9 mouse cellular contexts compared by ENCODE assay signal in genomic region chr11:79660361-79661205, GRCm38 (mm10).
DNase-seq lines count a peak whose midpoint lies in the region; ATAC-seq and TF ChIP-seq lines count a peak whose summit lies in the region.
"Had no signal": no experiment of that assay in that cellular context is flagged by ENCODE, and none has a peak within 500 bp of the region (broad histone marks: within the 10 kb centered on the region; RNA-seq: fewer than 3 reads in every experiment).

No protein-coding gene starts in this region.

- peak overlapping the region; percentile 92 for H3K4me2 ChIP-seq in heart, embryonic 14.5 days (ENCODE audit: low read length)
- H3K4me2 ChIP-seq in kidney, postnatal 0 days (ENCODE audit: low read length): peak overlapping the region; percentile 89
- H3K4me2 ChIP-seq in liver, embryonic 14.5 days (ENCODE audit: low read depth): peak overlapping the region; percentile 67
- H3K4me2 ChIP-seq in neural tube, embryonic 11.5 days (ENCODE audit: low read depth): peak overlapping the region; percentile 98
- peak overlapping the region; percentile 93 for H3K4me2 ChIP-seq in stomach, embryonic 15.5 days

- no peak for TF ChIP-seq POLR2A in heart, adult 2 months (IDR thresholded peaks at IDR 0.05; ENCODE audit: insufficient read depth, low read depth, low read length)

- no peak for TF ChIP-seq CTCF in heart, adult 2 months (IDR thresholded peaks at IDR 0.05)
- TF ChIP-seq CTCF in kidney, postnatal 0 days (IDR thresholded peaks at IDR 0.05; ENCODE audit: low read depth): no peak
- no peak for TF ChIP-seq CTCF in liver, embryonic 14.5 days (IDR thresholded peaks at IDR 0.05; ENCODE audit: low read depth)

- no peaks in the 10 kb centered on the region for H3K36me3 ChIP-seq in heart, adult 2 months (ENCODE audit: control insufficient read depth, insufficient read depth, low read length)
- no peaks in the 10 kb centered on the region for H3K36me3 ChIP-seq in heart, embryonic 14.5 days (ENCODE audit: control insufficient read depth, insufficient read depth, low read length)
- H3K36me3 ChIP-seq in kidney, postnatal 0 days (ENCODE audit: insufficient read depth, low read length): no peaks in the 10 kb centered on the region
- H3K36me3 ChIP-seq in liver, embryonic 14.5 days (replicated peaks; ENCODE audit: control insufficient read depth, insufficient read depth, low read depth): no peaks in the 10 kb centered on the region
- no peaks in the 10 kb centered on the region for H3K36me3 ChIP-seq in neural tube, embryonic 11.5 days (ENCODE audit: control insufficient read depth, insufficient read depth, low read length)
- H3K36me3 ChIP-seq in stomach, embryonic 15.5 days: no peaks in the 10 kb centered on the region
- H3K36me3 ChIP-seq: G1E had no signal

- no peaks in the 10 kb centered on the region for H3K4me1 ChIP-seq in heart, adult 2 months (ENCODE audit: control insufficient read depth, insufficient read depth, low read length)
- H3K4me1 ChIP-seq in heart, embryonic 14.5 days (ENCODE audit: control insufficient read depth in 2 of 2, insufficient read depth in 2 of 2, low read length in 2 of 2): peaks cover 3 to 10% of the 10 kb centered on the region in 2 experiments; a peak in 2 of 4 replicates
- H3K4me1 ChIP-seq in kidney, postnatal 0 days (replicated peaks; ENCODE audit: insufficient read depth, low read length): peaks cover 25% of the 10 kb centered on the region
- H3K4me1 ChIP-seq in liver, embryonic 14.5 days (replicated peaks; ENCODE audit: control insufficient read depth in 2 of 2, insufficient read depth in 2 of 2, low read length in 1 of 2): peaks cover 0 to 9% of the 10 kb centered on the region in 2 experiments; a peak in 1 of 4 replicates
- peaks cover 19% of the 10 kb centered on the region for H3K4me1 ChIP-seq in neural tube, embryonic 11.5 days (ENCODE audit: control insufficient read depth, insufficient read depth, low read length)
- peaks cover 7% of the 10 kb centered on the region for H3K4me1 ChIP-seq in stomach, embryonic 15.5 days

- no peak for TF ChIP-seq EP300 in heart, adult 2 months (IDR thresholded peaks at IDR 0.05; ENCODE audit: insufficient read depth, low read depth, low read length)
- TF ChIP-seq EP300 in liver, embryonic 14.5 days (IDR thresholded peaks at IDR 0.05; ENCODE audit: low read depth): no peak

- peak; percentile 76; the same call in 1 of the 2 replicates for ATAC-seq in heart, embryonic 14.5 days (ENCODE audit: insufficient number of reproducible peaks, insufficient read depth, low FRiP score, low read depth)
- ATAC-seq in kidney, postnatal 0 days (replicated peaks; ENCODE audit: low FRiP score, low read depth): peak; percentile 89
- peak; percentile 75 for ATAC-seq in liver, embryonic 14.5 days (ENCODE audit: insufficient read depth)
- ATAC-seq in neural tube, embryonic 11.5 days (ENCODE audit: insufficient read depth, low FRiP score, low TSS enrichment): peak; percentile 69
- ATAC-seq in stomach, embryonic 15.5 days (ENCODE audit: insufficient read depth, low FRiP score, low read depth): peak; percentile 89

- 3% methylated on average over 68 of the region's 69 CpGs for WGBS in heart, adult 2 months
- WGBS in heart, embryonic 14.5 days: 2% methylated on average over 69 of the region's 69 CpGs
- under 1% methylated on average over 68 of the region's 69 CpGs for WGBS in kidney, postnatal 0 days
- 2% methylated on average over 69 of the region's 69 CpGs for WGBS in liver, embryonic 14.5 days (ENCODE audit: insufficient replicate concordance)
- under 1% methylated on average over 66 of the region's 69 CpGs for WGBS in neural tube, embryonic 11.5 days
- WGBS in stomach, embryonic 15.5 days: under 1% methylated on average over 68 of the region's 69 CpGs

- peaks cover 5% of the 10 kb centered on the region; the same call in 1 of the 2 replicates for H3K27me3 ChIP-seq in heart, adult 2 months (ENCODE audit: control insufficient read depth, insufficient read depth, low read length)
- peaks cover 38% of the 10 kb centered on the region for H3K27me3 ChIP-seq in heart, embryonic 14.5 days (ENCODE audit: control insufficient read depth, insufficient read depth, low read length)
- no peaks in the 10 kb centered on the region for H3K27me3 ChIP-seq in kidney, postnatal 0 days (ENCODE audit: insufficient read depth, low read length)
- peaks cover 10% of the 10 kb centered on the region for H3K27me3 ChIP-seq in liver, embryonic 14.5 days (ENCODE audit: control insufficient read depth, insufficient read depth, low read length)
- H3K27me3 ChIP-seq in neural tube, embryonic 11.5 days (ENCODE audit: control insufficient read depth, insufficient read depth, low read length): no peaks in the 10 kb centered on the region; the same call in 1 of the 2 replicates
- no peaks in the 10 kb centered on the region for H3K27me3 ChIP-seq in stomach, embryonic 15.5 days (replicated peaks)

- peak overlapping the region; percentile 49 for H3K4me3 ChIP-seq in heart, adult 2 months
- peak overlapping the region; percentile 36 to 53 for H3K4me3 ChIP-seq in heart, embryonic 14.5 days (ENCODE audit: control insufficient read depth in 1 of 2, insufficient read depth in 1 of 2, low read depth in 1 of 2, low read length in 2 of 2)
- peak overlapping the region; percentile 55 for H3K4me3 ChIP-seq in kidney, postnatal 0 days (replicated peaks; ENCODE audit: low read depth, low read length)
- peak overlapping the region; percentile 44 to 50 for H3K4me3 ChIP-seq in liver, embryonic 14.5 days (ENCODE audit: insufficient read depth in 1 of 2, low read depth in 2 of 2, low read length in 2 of 2)
- H3K4me3 ChIP-seq in neural tube, embryonic 11.5 days (ENCODE audit: low read depth, low read length): peak overlapping the region; percentile 58
- peak overlapping the region; percentile 54 for H3K4me3 ChIP-seq in stomach, embryonic 15.5 days (replicated peaks)

- DNase-seq in heart, adult 2 months: peak; percentile 42 to 60
- no peak for DNase-seq in heart, adult 9 months (ENCODE audit: low spot score in 2 of 2)
- peak; percentile 81 for DNase-seq in embryo, embryonic 11.5 days (ENCODE audit: low read depth, low spot score)
- DNase-seq in kidney, postnatal 0 days (ENCODE audit: low spot score): peak; percentile 83
- peak; percentile 43 to 50 (median 50) for DNase-seq in liver, embryonic 14.5 days (ENCODE audit: low read depth in 3 of 3, low spot score in 3 of 3)
- DNase-seq in neural tube, embryonic 11.5 days (ENCODE audit: low spot score): peak; percentile 91

- no peaks in the 10 kb centered on the region for H3K9me3 ChIP-seq in heart, embryonic 14.5 days (ENCODE audit: control insufficient read depth, low read length)
- H3K9me3 ChIP-seq in kidney, postnatal 0 days (replicated peaks; ENCODE audit: low read length): no peaks in the 10 kb centered on the region
- no peaks in the 10 kb centered on the region for H3K9me3 ChIP-seq in liver, embryonic 14.5 days (ENCODE audit: control insufficient read depth, low read length)
- H3K9me3 ChIP-seq in neural tube, embryonic 11.5 days (ENCODE audit: control insufficient read depth, low read length): no peaks in the 10 kb centered on the region
- no peaks in the 10 kb centered on the region for H3K9me3 ChIP-seq in stomach, embryonic 15.5 days
- H3K9me3 ChIP-seq: G1E had no signal

- no peak overlapping the region for H3K9ac ChIP-seq in heart, adult 2 months (ENCODE audit: low read depth, low read length)
- peak overlapping the region; percentile 60 for H3K9ac ChIP-seq in heart, embryonic 14.5 days (ENCODE audit: low read length)
- H3K9ac ChIP-seq in kidney, postnatal 0 days (ENCODE audit: low read depth, low read length): peak overlapping the region; percentile 69
- H3K9ac ChIP-seq in liver, embryonic 14.5 days (replicated peaks): no peak overlapping the region
- H3K9ac ChIP-seq in neural tube, embryonic 11.5 days (ENCODE audit: low read length): peak overlapping the region; percentile 75
- H3K9ac ChIP-seq in stomach, embryonic 15.5 days: peak overlapping the region; percentile 42; the same call in 1 of the 2 replicates

- H3K79me2 ChIP-seq in heart, adult 2 months (replicated peaks; ENCODE audit: control insufficient read depth, insufficient read depth, low read length): no peaks in the 10 kb centered on the region

- no peak overlapping the region for H3K27ac ChIP-seq in heart, adult 2 months
- no peak overlapping the region for H3K27ac ChIP-seq in heart, embryonic 14.5 days (replicated peaks in 1 of 2; ENCODE audit: control insufficient read depth in 1 of 2, insufficient read depth in 1 of 2, low read depth in 2 of 2, low read length in 2 of 2)
- H3K27ac ChIP-seq in kidney, postnatal 0 days: peak overlapping the region; percentile 78
- H3K27ac ChIP-seq in liver, embryonic 14.5 days: no peak overlapping the region
- H3K27ac ChIP-seq in neural tube, embryonic 11.5 days (ENCODE audit: low read depth, low read length): no peak overlapping the region
- no peak overlapping the region for H3K27ac ChIP-seq in stomach, embryonic 15.5 days

- intact Hi-C loops in heart, adult 2 months (cut with DNase I): no loop called here

Comparison
In these comparisons a context has a peak if more than half of its experiments do, and no peak if none do; other contexts are left out.
1. DNase-seq: peak in heart, adult 2 months (2 of 2), embryo, embryonic 11.5 days (single experiment), kidney, postnatal 0 days (single experiment), liver, embryonic 14.5 days (3 of 3) and neural tube, embryonic 11.5 days (single experiment); none in heart, adult 9 months (0 of 2).
2. H3K9ac ChIP-seq: peak in heart, embryonic 14.5 days (single experiment), kidney, postnatal 0 days (single experiment), neural tube, embryonic 11.5 days (single experiment) and stomach, embryonic 15.5 days (single experiment); none in heart, adult 2 months (single experiment) and liver, embryonic 14.5 days (single experiment).
3. Peak in every context shown above with its lines, with median percentiles within 50 percentile points of each other: H3K4me3 ChIP-seq, ATAC-seq and H3K4me2 ChIP-seq.